Mouse (Mus musculus): ENCODE results near the gene Rpl28.

The Rpl28 gene

GRCm38 (mm10) chr7:4836351-4836792 lies 43.7 kb downstream of the Rpl28 start:
- peak; percentile 77 to 90 for DNase-seq

- DNase-seq = no peak
These were observed 45.0 kb downstream of the Rpl28 start for GRCm38 (mm10) chr7:4837639-4838038.

GRCm38 (mm10) chr7:4842077-4842476 lies 49.4 kb downstream of the Rpl28 start:
- DNase-seq = no peak

- peak in 1 of 2 experiments; percentile 23 for DNase-seq
These were observed 50.0 kb downstream of the Rpl28 start for GRCm38 (mm10) chr7:4842634-4843131.

- DNase-seq = no peak
These were observed 51.0 kb downstream of the Rpl28 start for GRCm38 (mm10) chr7:4843604-4844244.

- no peak for DNase-seq
These were observed 51.7 kb downstream of the Rpl28 start, which contains the start of gene Shisa7 for GRCm38 (mm10) chr7:4844245-4844916. TSS of gene Shisa7 (minus strand) at chr7:4844696.

Measured in kidney, postnatal 25 days (tissue).